Mouse (Mus musculus): Measurements from ENCODE around the gene Sox5. TPM values are rescaled to one million over a fixed set of nuclear protein-coding genes. Genes with fewer than 3 reads are reported as not detected.

Sox5 gene
- polyA plus RNA-seq, 1 experiment = 24.3 TPM

GRCm38 (mm10) chr6:144491761-144492415, 289.9 kb downstream of the Sox5 start:
- TF ChIP-seq CTCF (IDR thresholded peaks at IDR 0.05; ENCODE audit: extremely low read depth, insufficient read depth, low read length) (no peak), POLR2A (IDR thresholded peaks at IDR 0.05; ENCODE audit: extremely low read depth, insufficient read depth, low read length) (no peak)
- Histone ChIP-seq H3K4me1 (ENCODE audit: control insufficient read depth, insufficient read depth, low read length) (no peaks in the 10 kb centered on the region), H3K4me3 (ENCODE audit: insufficient read depth, low read length) (no peak overlapping the region), H3K27ac (ENCODE audit: insufficient read depth, low read length) (no peak overlapping the region)

- H3K4me3 ChIP-seq (ENCODE audit: insufficient read depth, low read length) = no peak overlapping the region
- no peak overlapping the region for H3K27ac ChIP-seq (ENCODE audit: insufficient read depth, low read length)
- H3K4me1 ChIP-seq (ENCODE audit: control insufficient read depth, insufficient read depth, low read length) = no peaks in the 10 kb centered on the region
- TF ChIP-seq CTCF (IDR thresholded peaks at IDR 0.05; ENCODE audit: extremely low read depth, insufficient read depth, low read length) = no peak
- no peak for TF ChIP-seq POLR2A (IDR thresholded peaks at IDR 0.05; ENCODE audit: extremely low read depth, insufficient read depth, low read length)
These were observed 290.9 kb downstream of the Sox5 start for GRCm38 (mm10) chr6:144490896-144491295.

DNA sequence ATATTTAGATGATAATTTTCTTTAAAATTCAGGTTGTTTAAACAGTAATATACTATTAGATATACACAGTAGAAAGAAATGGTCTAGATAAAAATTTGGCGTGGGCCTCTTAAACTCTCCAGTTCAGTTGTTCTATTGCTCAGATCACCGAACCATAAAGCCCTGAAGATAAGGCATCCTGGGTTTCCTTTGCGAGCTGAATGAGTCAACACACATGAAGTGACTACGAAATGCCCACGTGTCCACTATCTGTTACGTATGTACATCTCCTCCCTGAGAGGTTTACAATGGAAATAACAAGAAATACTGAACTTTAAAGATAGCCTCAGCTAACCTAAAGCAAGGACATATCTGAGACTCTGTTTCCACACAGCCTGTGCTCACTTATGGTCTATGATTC, 296.2 kb downstream of the Sox5 start:
- Histone ChIP-seq H3K4me1 (ENCODE audit: control insufficient read depth, insufficient read depth, low read length) (no peaks in the 10 kb centered on the region), H3K27ac (ENCODE audit: insufficient read depth, low read length) (no peak overlapping the region), H3K4me3 (ENCODE audit: insufficient read depth, low read length) (no peak overlapping the region)
- TF ChIP-seq POLR2A (IDR thresholded peaks at IDR 0.05; ENCODE audit: extremely low read depth, insufficient read depth, low read length) = no peak
- no peak for TF ChIP-seq CTCF (IDR thresholded peaks at IDR 0.05; ENCODE audit: extremely low read depth, insufficient read depth, low read length)

DNA sequence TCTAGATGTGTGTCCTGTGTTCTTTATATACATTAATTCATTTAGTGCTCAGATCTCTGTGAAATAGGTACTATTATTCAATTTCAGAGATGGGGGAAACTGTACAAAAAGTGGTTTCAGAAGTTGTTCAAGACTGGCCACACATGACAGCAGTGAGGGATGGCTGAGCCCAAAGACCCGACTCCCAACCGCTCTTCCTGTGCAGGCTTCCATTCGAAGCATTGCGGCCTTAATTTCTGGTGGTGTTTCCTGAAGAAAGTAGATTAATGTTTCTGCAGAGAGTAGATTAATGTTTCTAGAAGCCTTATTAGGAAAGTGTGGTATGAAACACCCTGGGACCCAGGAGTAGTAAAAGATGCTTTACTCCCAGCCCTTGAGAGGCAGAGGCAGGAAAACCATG, 298.6 kb downstream of the Sox5 start:
- H3K27ac ChIP-seq (ENCODE audit: insufficient read depth, low read length) = no peak overlapping the region
- TF ChIP-seq CTCF (IDR thresholded peaks at IDR 0.05; ENCODE audit: extremely low read depth, insufficient read depth, low read length) = no peak
- TF ChIP-seq POLR2A (IDR thresholded peaks at IDR 0.05; ENCODE audit: extremely low read depth, insufficient read depth, low read length) = no peak
- no peaks in the 10 kb centered on the region for H3K4me1 ChIP-seq (ENCODE audit: control insufficient read depth, insufficient read depth, low read length)
- no peak overlapping the region for H3K4me3 ChIP-seq (ENCODE audit: insufficient read depth, low read length)

DNA sequence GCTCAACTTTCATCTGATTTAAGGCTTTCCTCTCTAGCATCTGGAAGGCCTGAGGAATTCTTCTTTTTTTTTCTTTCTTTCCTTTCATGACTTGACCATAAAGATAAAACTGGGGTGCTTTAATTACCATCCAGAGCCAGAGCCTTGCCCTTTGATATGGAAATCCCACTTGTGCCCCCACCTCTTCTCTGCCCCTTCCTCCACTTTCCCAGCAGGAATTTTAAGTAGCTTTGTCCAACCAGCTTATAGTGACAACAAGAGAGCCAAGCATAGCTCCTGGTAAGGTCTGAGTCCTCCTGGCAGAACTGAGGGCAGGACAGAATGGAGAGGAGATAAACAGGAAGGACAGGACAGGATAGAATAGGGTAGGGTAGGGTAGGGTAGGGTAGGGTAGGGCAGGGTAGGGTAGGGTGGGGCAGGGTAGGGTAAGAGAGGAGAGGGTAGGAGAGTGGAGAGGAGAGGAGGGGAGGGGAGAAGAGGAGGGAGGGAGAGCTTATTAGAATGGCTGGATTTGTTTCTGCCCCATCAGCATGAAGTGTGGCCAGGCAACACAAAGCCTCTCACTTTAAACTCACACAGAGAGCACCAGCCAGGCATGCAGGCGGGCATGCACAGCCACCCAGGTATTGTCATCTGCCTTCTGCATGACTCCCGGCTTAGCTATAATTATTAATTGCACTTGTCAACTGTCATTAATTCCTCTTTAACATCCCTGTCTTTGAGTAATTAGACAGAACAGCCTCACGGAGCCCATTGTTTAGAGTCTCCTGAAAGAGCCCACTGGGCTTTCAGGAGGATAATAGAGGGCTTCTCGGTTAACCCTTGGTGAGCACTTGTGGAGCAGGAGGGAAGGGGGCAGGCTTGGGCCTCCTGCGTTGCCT, 300.9 kb downstream of the Sox5 start:
- Histone ChIP-seq H3K27ac (ENCODE audit: insufficient read depth, low read length) (no peak overlapping the region), H3K4me3 (ENCODE audit: insufficient read depth, low read length) (no peak overlapping the region), H3K4me1 (ENCODE audit: control insufficient read depth, insufficient read depth, low read length) (no peaks in the 10 kb centered on the region)
- TF ChIP-seq POLR2A (IDR thresholded peaks at IDR 0.05; ENCODE audit: extremely low read depth, insufficient read depth, low read length) (no peak), CTCF (IDR thresholded peaks at IDR 0.05; ENCODE audit: extremely low read depth, insufficient read depth, low read length) (no peak)

GRCm38 (mm10) chr6:144479861-144480260, 301.9 kb downstream of the Sox5 start:
- H3K27ac ChIP-seq (ENCODE audit: insufficient read depth, low read length) = no peak overlapping the region

DNA sequence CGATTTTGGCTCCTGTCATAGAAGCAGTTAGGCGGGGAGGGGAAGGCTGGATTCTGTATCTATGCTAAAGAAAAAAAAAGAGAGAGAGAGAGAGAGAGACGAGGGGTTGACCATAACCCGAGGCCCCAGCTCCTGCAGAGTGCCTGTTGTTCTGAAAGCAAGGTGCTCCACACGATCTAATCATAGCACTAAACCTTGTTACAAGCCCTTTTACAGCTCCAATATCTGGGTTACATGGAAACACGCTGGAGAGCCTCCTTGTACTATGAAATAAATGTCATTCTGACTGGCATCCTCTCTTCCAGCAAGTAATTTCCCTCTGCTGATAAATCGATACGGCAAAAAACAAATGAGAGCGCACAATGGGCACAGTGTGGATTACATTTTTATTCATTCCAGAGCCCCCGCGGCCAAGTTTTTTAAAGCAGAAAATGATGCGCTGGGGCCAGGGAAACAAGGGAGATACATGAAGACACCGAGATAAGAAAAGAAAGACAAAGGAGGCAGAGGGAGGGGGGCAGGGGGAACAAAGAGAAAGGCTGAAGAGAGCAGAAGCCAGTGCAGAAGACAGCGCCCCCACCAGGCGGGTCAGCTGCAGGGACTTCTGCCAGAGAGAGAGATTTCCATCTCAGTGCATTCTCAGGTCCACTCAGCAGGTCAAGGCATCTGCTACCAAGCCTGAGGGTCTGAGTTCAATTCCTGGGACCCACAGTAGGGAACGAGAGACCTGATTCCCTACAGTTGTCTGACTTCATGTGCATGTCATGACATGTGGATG, 304.3 kb downstream of the Sox5 start:
- H3K4me3 ChIP-seq (ENCODE audit: insufficient read depth, low read length) = no peak overlapping the region
- no peak for TF ChIP-seq POLR2A (IDR thresholded peaks at IDR 0.05; ENCODE audit: extremely low read depth, insufficient read depth, low read length)
- TF ChIP-seq CTCF (IDR thresholded peaks at IDR 0.05; ENCODE audit: extremely low read depth, insufficient read depth, low read length) = 0 out of 2 replicates have a peak, but pooled peaks have one; percentile 6
- no peak overlapping the region for H3K27ac ChIP-seq (ENCODE audit: insufficient read depth, low read length)
- H3K4me1 ChIP-seq (ENCODE audit: control insufficient read depth, insufficient read depth, low read length) = no peaks in the 10 kb centered on the region

More at GRCm38 (mm10) chr6:144479861-144480260, 301.9 kb downstream of the Sox5 start:
- no peak for TF ChIP-seq CTCF (IDR thresholded peaks at IDR 0.05; ENCODE audit: extremely low read depth, insufficient read depth, low read length)
- TF ChIP-seq POLR2A (IDR thresholded peaks at IDR 0.05; ENCODE audit: extremely low read depth, insufficient read depth, low read length) = no peak
- Histone ChIP-seq H3K4me3 (ENCODE audit: insufficient read depth, low read length) (no peak overlapping the region), H3K4me1 (ENCODE audit: control insufficient read depth, insufficient read depth, low read length) (no peaks in the 10 kb centered on the region)

DNA sequence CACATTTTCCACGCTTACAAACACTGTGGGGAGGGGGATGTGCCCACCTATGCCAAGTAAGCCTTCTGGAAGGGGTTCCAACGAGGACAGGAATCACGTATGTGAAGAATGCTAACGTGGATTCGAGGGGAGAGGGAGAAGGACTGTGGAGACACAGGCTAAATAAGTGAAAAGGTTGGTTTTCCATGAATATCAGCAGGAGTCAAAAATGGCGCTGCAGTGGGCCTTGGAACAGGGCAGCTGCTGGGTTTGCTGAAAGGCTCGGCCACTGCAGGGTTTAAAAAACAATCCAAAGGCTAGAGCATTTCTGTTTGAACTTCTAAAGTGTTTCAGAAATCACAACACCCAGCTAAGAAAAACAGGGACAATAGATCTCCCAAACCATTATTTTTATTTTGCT, 308.3 kb downstream of the Sox5 start:
- Histone ChIP-seq H3K4me3 (ENCODE audit: insufficient read depth, low read length) (no peak overlapping the region), H3K4me1 (ENCODE audit: control insufficient read depth, insufficient read depth, low read length) (no peaks in the 10 kb centered on the region), H3K27ac (ENCODE audit: insufficient read depth, low read length) (no peak overlapping the region)
- TF ChIP-seq CTCF (IDR thresholded peaks at IDR 0.05; ENCODE audit: extremely low read depth, insufficient read depth, low read length) (no peak), POLR2A (IDR thresholded peaks at IDR 0.05; ENCODE audit: extremely low read depth, insufficient read depth, low read length) (no peak)

Data from cortical plate, adult 2 months (tissue).